Mouse (Mus musculus) limb, embryonic 12.5 days (tissue): ENCODE data around the gene Vstm2b. TPM values are rescaled to one million over a fixed set of nuclear protein-coding genes. Genes with fewer than 3 reads are reported as not detected.

Experiments used
- ATAC-seq: fragments of 200-750 bp; cut with Nextera tagmentation; 2 replicates; pipeline ENCODE4 v1.8.0; 2017; ENCODE audit warnings: low read depth, moderate TSS enrichment; ENCODE audit not compliant: insufficient number of reproducible peaks, insufficient read depth, low FRiP score, low TSS enrichment
- H3K27ac ChIP-seq: fragments of 300-500 bp; sonication (generic); 2 replicates; pipeline ENCODE4 v1.5.1; 2016; ENCODE audit warnings: mild to moderate bottlenecking, moderate library complexity
- H3K27me3 ChIP-seq: fragments of 300-500 bp; sonication (generic); 2 replicates; pipeline ENCODE4 v1.6.1; 2016; ENCODE audit warnings: mild to moderate bottlenecking, moderate library complexity
- H3K36me3 ChIP-seq: fragments of 300-500 bp; sonication (generic); 2 replicates; pipeline ENCODE4 v1.6.1; 2016; ENCODE audit warnings: mild to moderate bottlenecking, moderate library complexity
- H3K4me1 ChIP-seq: fragments of 300-500 bp; sonication (generic); replicated peaks from 2 replicates; pipeline ENCODE4 v1.6.1; 2016
- H3K4me2 ChIP-seq: fragments of 300-500 bp; sonication (generic); 2 replicates; pipeline ENCODE4 v1.6.1; 2016; ENCODE audit warnings: mild to moderate bottlenecking, moderate library complexity
- H3K4me3 ChIP-seq: fragments of 300-500 bp; sonication (generic); replicated peaks from 2 replicates; pipeline ENCODE4 v1.5.1; 2016; ENCODE audit warnings: mild to moderate bottlenecking
- H3K9ac ChIP-seq: fragments of 300-500 bp; sonication (generic); replicated peaks from 2 replicates; pipeline ENCODE4 v1.6.1; 2016; ENCODE audit warnings: mild to moderate bottlenecking, moderate library complexity
- H3K9me3 ChIP-seq: fragments of 300-500 bp; sonication (generic); 2 replicates; pipeline ENCODE4 v1.6.1; 2016; ENCODE audit warnings: mild to moderate bottlenecking, moderate library complexity
- WGBS: fragments of 180-500 bp; shearing (Covaris S2); methylation state at CpG from one replicate; pipeline ENCODE4 v1.1.7; 2016; 5-methylcytosine and 5-hydroxymethylcytosine counted together
- polyA plus RNA-seq: library from polyadenylated mRNA; unstranded; fragments of >200 nt; fragmentation: Nextera tagmentation; extraction: Ambion mirVana; gene quantifications from 2 replicates; pipeline ENCODE4 v1.2.1, GENCODE M21; 2016

Gene Vstm2b
- polyA plus RNA-seq, 1 experiment from 2014 or later = 3.4 TPM

DNA sequence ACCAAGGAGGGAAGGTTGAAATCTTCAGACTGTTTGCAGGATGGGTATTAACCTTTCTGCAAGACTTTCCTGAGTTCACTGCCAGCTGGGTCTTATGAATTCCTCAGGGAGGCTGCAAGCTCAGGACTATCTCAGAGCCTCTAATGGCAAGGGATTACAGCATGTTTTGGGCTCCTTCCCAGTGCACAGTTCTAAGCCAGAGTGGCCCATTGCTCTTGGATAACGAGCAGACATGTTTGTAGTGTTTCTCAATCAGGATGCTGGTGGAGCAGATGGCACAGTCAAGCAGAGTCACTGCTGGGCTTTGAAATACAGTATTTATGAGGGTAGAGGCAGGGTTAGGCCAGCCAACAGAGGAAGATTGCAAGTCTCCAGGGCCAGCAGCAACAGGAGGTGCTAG is 8.4 kb downstream of the Vstm2b start:
- no peak overlapping the region for H3K4me3 ChIP-seq
- no peak for ATAC-seq

DNA sequence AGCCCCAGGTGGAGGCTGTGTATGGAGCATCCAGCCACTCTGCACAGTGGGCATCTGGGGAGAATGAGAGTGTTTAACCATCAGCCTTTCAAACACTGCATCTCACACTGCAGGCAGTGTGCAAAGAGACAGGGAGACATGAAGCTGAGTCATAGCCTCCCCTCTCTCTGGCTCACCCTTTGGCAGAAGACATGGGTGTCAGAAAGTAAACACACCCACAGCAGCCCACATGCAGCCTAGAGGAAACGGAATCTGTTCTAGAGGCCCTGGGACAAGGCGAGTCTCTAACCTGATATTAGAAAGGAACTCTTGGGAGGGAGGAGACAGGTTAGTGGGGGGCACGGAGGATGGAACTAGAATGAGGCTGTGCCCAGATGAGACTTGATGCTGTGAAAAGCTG is 18.6 kb downstream of the Vstm2b start:
- H3K4me2 ChIP-seq = no peak overlapping the region
- H3K36me3 ChIP-seq = no peaks in the 10 kb centered on the region
- no peaks in the 10 kb centered on the region for H3K4me1 ChIP-seq
- H3K4me3 ChIP-seq = no peak overlapping the region
- H3K27ac ChIP-seq = no peak overlapping the region
- no peak overlapping the region for H3K9ac ChIP-seq
- 88% methylated on average over 3 of the region's 3 CpGs for WGBS
- H3K9me3 ChIP-seq = no peaks in the 10 kb centered on the region
- no peaks in the 10 kb centered on the region for H3K27me3 ChIP-seq
- no peak for ATAC-seq

More for the DNA sequence above, 8.4 kb downstream of the Vstm2b start:
- Histone ChIP-seq H3K9me3 (no peaks in the 10 kb centered on the region), H3K36me3 (no peaks in the 10 kb centered on the region), H3K9ac (no peak overlapping the region), H3K27ac (no peak overlapping the region), H3K4me1 (peaks cover 8% of the 10 kb centered on the region; the same call in 1 of the 2 replicates), H3K4me2 (no peak overlapping the region), H3K27me3 (peaks cover 28% of the 10 kb centered on the region)
- 65% methylated on average over 1 of the region's 1 CpGs for WGBS

- H3K9me3 ChIP-seq = no peaks in the 10 kb centered on the region
- no peaks in the 10 kb centered on the region for H3K27me3 ChIP-seq
- H3K9ac ChIP-seq = no peak overlapping the region
- H3K4me3 ChIP-seq = no peak overlapping the region
- WGBS = 94% methylated on average over 2 of the region's 2 CpGs
- H3K4me1 ChIP-seq = no peaks in the 10 kb centered on the region
- H3K27ac ChIP-seq = no peak overlapping the region
- ATAC-seq = no peak
- H3K36me3 ChIP-seq = no peaks in the 10 kb centered on the region
- no peak overlapping the region for H3K4me2 ChIP-seq
These were observed 22.0 kb downstream of the Vstm2b start for GRCm38 (mm10) chr7:40920118-40920517.

- 82% methylated on average over 6 of the region's 6 CpGs for WGBS
- Histone ChIP-seq H3K4me3 (no peak overlapping the region), H3K9me3 (no peaks in the 10 kb centered on the region), H3K27ac (no peak overlapping the region), H3K36me3 (no peaks in the 10 kb centered on the region), H3K4me1 (no peaks in the 10 kb centered on the region), H3K4me2 (no peak overlapping the region), H3K9ac (no peak overlapping the region), H3K27me3 (no peaks in the 10 kb centered on the region)
- ATAC-seq = no peak
These were observed 23.2 kb downstream of the Vstm2b start for GRCm38 (mm10) chr7:40921281-40921680.

- H3K4me2 ChIP-seq = no peak overlapping the region
- H3K4me1 ChIP-seq = no peaks in the 10 kb centered on the region
- no peak overlapping the region for H3K9ac ChIP-seq
- no peaks in the 10 kb centered on the region for H3K36me3 ChIP-seq
- H3K27me3 ChIP-seq = no peaks in the 10 kb centered on the region
- no peak overlapping the region for H3K27ac ChIP-seq
- no peaks in the 10 kb centered on the region for H3K9me3 ChIP-seq
- 80% methylated on average over 4 of the region's 4 CpGs for WGBS
- no peak for ATAC-seq
- no peak overlapping the region for H3K4me3 ChIP-seq
These were observed 24.7 kb downstream of the Vstm2b start for GRCm38 (mm10) chr7:40922871-40923270.

DNA sequence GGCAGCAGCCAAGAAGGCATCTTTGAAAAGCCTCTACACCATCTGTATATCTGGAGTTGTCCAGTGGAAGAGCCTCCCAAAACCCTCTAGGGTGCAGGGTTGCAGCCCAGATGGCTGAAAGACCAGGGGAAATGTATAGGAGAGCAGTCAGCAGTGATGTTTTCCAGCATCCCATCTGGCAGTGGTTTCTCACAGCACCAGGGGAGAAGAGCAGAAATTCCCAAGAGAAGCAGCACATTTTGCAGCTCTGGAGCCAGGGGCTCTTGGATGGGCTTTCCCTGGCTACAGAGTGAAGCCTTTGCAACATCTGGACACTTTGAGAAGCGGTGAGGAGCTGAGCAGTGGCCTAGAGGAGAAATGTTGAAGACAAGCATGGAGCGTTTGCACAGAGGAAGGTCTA is 30.3 kb downstream of the Vstm2b start:
- H3K27ac ChIP-seq = no peak overlapping the region
- no peaks in the 10 kb centered on the region for H3K27me3 ChIP-seq
- no peaks in the 10 kb centered on the region for H3K9me3 ChIP-seq
- no peak overlapping the region for H3K9ac ChIP-seq
- 82% methylated on average over 2 of the region's 2 CpGs for WGBS
- H3K4me1 ChIP-seq = no peaks in the 10 kb centered on the region
- no peak overlapping the region for H3K4me2 ChIP-seq
- H3K36me3 ChIP-seq = no peaks in the 10 kb centered on the region
- no peak for ATAC-seq
- H3K4me3 ChIP-seq = no peak overlapping the region

DNA sequence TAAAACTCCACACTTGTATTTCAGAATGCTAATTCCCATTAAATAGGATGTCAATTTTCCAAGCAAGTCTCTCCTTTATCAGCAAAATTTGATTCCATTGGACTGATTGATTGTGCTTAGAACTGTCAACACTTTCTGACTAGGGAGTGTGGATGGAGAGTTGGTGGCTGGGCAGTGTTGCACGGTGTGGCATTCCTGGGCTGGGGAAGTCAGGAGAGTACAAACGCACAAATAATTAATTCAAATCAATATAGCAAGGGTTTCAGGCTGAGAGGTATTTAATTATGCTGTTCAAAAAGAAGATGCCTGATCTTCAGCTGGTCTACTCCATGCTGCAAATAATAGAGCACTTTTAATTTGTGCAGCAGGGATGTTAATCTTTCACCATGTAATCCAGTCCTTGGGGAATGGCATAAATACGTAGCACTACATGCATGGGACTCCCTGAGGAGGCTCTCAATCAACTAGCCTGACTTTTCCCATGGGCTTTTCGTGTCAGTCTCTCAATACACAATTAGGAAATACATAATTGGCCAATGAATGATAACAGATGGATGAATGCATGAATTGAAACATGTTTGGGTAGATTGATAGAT is 38.6 kb downstream of the Vstm2b start:
- Histone ChIP-seq H3K4me1 (no peaks in the 10 kb centered on the region), H3K9me3 (no peaks in the 10 kb centered on the region), H3K4me2 (no peak overlapping the region), H3K4me3 (no peak overlapping the region), H3K27me3 (no peaks in the 10 kb centered on the region), H3K9ac (no peak overlapping the region), H3K27ac (no peak overlapping the region), H3K36me3 (no peaks in the 10 kb centered on the region)
- ATAC-seq = no peak
- 76% methylated on average over 4 of the region's 4 CpGs for WGBS

DNA sequence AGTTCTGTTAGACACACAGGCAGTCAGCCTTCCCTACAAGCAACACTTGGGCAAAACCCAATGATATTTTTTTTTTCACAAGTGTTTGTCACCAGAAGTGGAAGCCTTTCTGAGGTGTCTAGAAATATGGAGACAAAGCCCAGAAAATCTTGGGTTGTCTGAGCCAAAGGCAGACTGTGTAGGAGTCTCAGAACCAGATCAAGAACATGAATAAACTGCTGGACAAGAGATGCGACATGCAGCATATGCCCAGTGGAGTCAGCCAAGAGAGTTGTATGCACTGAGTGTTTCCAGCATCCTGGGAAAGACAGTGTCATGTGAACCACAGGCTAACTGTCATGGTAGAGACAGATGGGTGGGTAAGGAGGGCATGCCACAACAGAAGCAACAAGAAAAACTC is 41.2 kb downstream of the Vstm2b start:
- Histone ChIP-seq H3K36me3 (no peaks in the 10 kb centered on the region), H3K9me3 (no peaks in the 10 kb centered on the region), H3K4me3 (no peak overlapping the region), H3K4me1 (no peaks in the 10 kb centered on the region), H3K4me2 (no peak overlapping the region), H3K9ac (no peak overlapping the region), H3K27me3 (no peaks in the 10 kb centered on the region), H3K27ac (no peak overlapping the region)
- 88% methylated on average over 1 of the region's 1 CpGs for WGBS
- ATAC-seq = no peak

- H3K4me3 ChIP-seq = no peak overlapping the region
- 50% methylated on average over 3 of the region's 3 CpGs for WGBS
- H3K4me1 ChIP-seq = no peaks in the 10 kb centered on the region
- ATAC-seq = no peak
- no peak overlapping the region for H3K9ac ChIP-seq
- H3K27me3 ChIP-seq = no peaks in the 10 kb centered on the region
- H3K9me3 ChIP-seq = no peaks in the 10 kb centered on the region
- no peaks in the 10 kb centered on the region for H3K36me3 ChIP-seq
- H3K4me2 ChIP-seq = no peak overlapping the region
- H3K27ac ChIP-seq = no peak overlapping the region
These were observed 44.3 kb downstream of the Vstm2b start for GRCm38 (mm10) chr7:40942233-40942935.

Other genes starting within 250 kb of the Vstm2b start
- not detected in 2 replicates for gene 4930433I11Rik, start 89.2 kb downstream of the Vstm2b start, polyA plus RNA-seq
- not detected in 2 replicates for gene Gm4884, start 134.4 kb downstream of the Vstm2b start, polyA plus RNA-seq